Mouse (Mus musculus): ENCODE results near the gene Nlrc4.

DNA sequence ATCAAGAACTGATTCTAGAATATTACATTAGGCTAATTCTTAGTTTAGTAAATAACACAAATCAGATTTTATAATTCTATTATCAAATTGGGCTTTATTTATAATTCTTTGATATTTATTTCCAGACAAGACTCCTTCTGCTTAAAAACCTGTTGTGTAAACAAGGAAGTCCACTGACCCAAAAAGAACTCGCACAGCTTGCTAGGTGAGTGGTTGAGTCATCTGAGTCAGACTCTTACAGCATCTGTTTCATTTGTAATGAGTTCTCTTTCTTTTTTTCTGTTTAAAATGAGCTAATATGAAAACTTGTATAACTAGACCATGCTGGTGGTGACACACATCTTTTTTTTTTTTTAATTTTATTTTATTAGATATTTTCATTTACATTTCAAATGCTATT lies 82.0 kb downstream of the Nlrc4 start:
- no peak for TF ChIP-seq TBP (conservative IDR thresholded peaks at IDR 0.05; ENCODE audit: low read depth, low read length)
- no peak for TF ChIP-seq HCFC1 (IDR thresholded peaks at IDR 0.05; ENCODE audit: low read depth, low read length)
- TF ChIP-seq MAX (IDR thresholded peaks at IDR 0.05; ENCODE audit: low read length) = no peak
- no peak for TF ChIP-seq NELFE (IDR thresholded peaks at IDR 0.05; ENCODE audit: low read depth, low read length)
- TF ChIP-seq SIN3A (IDR thresholded peaks at IDR 0.05; ENCODE audit: low read length) = no peak
- TF ChIP-seq POLR2A (IDR thresholded peaks at IDR 0.05; ENCODE audit: low read depth, low read length) = no peak
- TF ChIP-seq CTCF (conservative IDR thresholded peaks at IDR 0.05 in 1 of 2, IDR thresholded peaks at IDR 0.05 in 1 of 2; ENCODE audit: low read depth in 2 of 2, low read length in 2 of 2) = no peak
- TF ChIP-seq TCF12 (IDR thresholded peaks at IDR 0.05; ENCODE audit: low read depth, low read length) = no peak
- no peak for TF ChIP-seq ZNF384 (IDR thresholded peaks at IDR 0.05; ENCODE audit: low read depth, low read length)
- no peak for TF ChIP-seq GABPA (IDR thresholded peaks at IDR 0.05; ENCODE audit: insufficient replicate concordance, low read depth, low read length)
- no peak for TF ChIP-seq ZC3H11A (IDR thresholded peaks at IDR 0.05; ENCODE audit: low read depth, low read length)
- TF ChIP-seq NRF1 (IDR thresholded peaks at IDR 0.05; ENCODE audit: low read depth, low read length) = no peak
- no peak for TF ChIP-seq JUND (conservative IDR thresholded peaks at IDR 0.05; ENCODE audit: low read depth, low read length)
- TF ChIP-seq EP300 (IDR thresholded peaks at IDR 0.05; ENCODE audit: low read length) = no peak
